Mouse (Mus musculus) stomach, embryonic 14.5 days (tissue): ENCODE measurements around the gene Taco1. TPM values are rescaled to one million over a fixed set of nuclear protein-coding genes. Genes with fewer than 3 reads are reported as not detected.
A peak's percentile ranks its signal among the peaks of the same experiment; 100 is the strongest.

ENCODE experiments used
- ATAC-seq: fragments of 200-750 bp; cut with Nextera tagmentation; 2 replicates; pipeline ENCODE4 v1.8.0; 2017; ENCODE audit warnings: low read depth, moderate TSS enrichment; ENCODE audit not compliant: insufficient number of reproducible peaks, insufficient read depth, low FRiP score
- H3K27ac ChIP-seq: fragments of 300-500 bp; sonication (generic); 2 replicates; pipeline ENCODE4 v1.5.1; 2014; ENCODE audit warnings: mild to moderate bottlenecking, low read length, moderate library complexity, mixed read lengths
- H3K27me3 ChIP-seq: fragments of 300-500 bp; sonication (generic); 2 replicates; pipeline ENCODE4 v1.6.1; 2014; ENCODE audit warnings: low read length, control low read depth, mixed read lengths; ENCODE audit not compliant: control insufficient read depth, insufficient read depth
- H3K36me3 ChIP-seq: fragments of 300-500 bp; sonication (generic); 2 replicates; pipeline ENCODE4 v1.6.1; 2014; ENCODE audit warnings: mild to moderate bottlenecking, control low read depth, low read length, moderate library complexity, mixed read lengths; ENCODE audit not compliant: control insufficient read depth, insufficient read depth
- H3K4me1 ChIP-seq: fragments of 300-500 bp; sonication (generic); 2 replicates; pipeline ENCODE4 v1.6.1; 2014; ENCODE audit warnings: low read length, control low read depth, mixed read lengths; ENCODE audit not compliant: control insufficient read depth, insufficient read depth
- H3K4me2 ChIP-seq: fragments of 300-500 bp; sonication (generic); replicated peaks from 2 replicates; pipeline ENCODE4 v1.6.1; 2014; ENCODE audit warnings: low read depth, low read length, control low read depth
- H3K4me3 ChIP-seq: fragments of 300-500 bp; sonication (generic); 2 replicates; pipeline ENCODE4 v1.5.1; 2014; ENCODE audit warnings: low read depth, low read length, control low read depth
- H3K9ac ChIP-seq: fragments of 300-500 bp; sonication (generic); replicated peaks from 2 replicates; pipeline ENCODE4 v1.6.1; 2014; ENCODE audit warnings: low read depth, mild to moderate bottlenecking, control low read depth, low read length, moderate library complexity, mixed read lengths
- H3K9me3 ChIP-seq: fragments of 300-500 bp; sonication (generic); 2 replicates; pipeline ENCODE4 v1.6.1; 2016; ENCODE audit warnings: low read depth, low read length, control low read depth; ENCODE audit not compliant: control insufficient read depth
- WGBS: fragments of 180-500 bp; shearing (Covaris S2); extraction: QIAGEN DNeasy Blood & Tissue Kit; methylation state at CpG from one replicate; pipeline ENCODE4 v1.1.7; 2014; 5-methylcytosine and 5-hydroxymethylcytosine counted together
- polyA plus RNA-seq: library from polyadenylated mRNA; unstranded; fragments of >200 nt; fragmentation: Nextera tagmentation; extraction: Ambion mirVana; gene quantifications from 2 replicates; pipeline ENCODE4 v1.2.1, GENCODE M21; 2014

The Taco1 gene
- polyA plus RNA-seq, 1 experiment from 2014 or later, result 11.1 TPM

- Histone ChIP-seq H3K9ac (no peak overlapping the region), H3K9me3 (no peaks in the 10 kb centered on the region)
- 84% methylated on average over 9 of the region's 9 CpGs for WGBS
Measured at GRCm38 (mm10) chr11:106034986-106035385, 30.9 kb upstream of the Taco1 start.

GRCm38 (mm10) chr11:106036548-106037417, 29.1 kb upstream of the Taco1 start, which contains the start of gene Dcaf7:
Dcaf7 (plus strand) TSS chr11:106036872.
- H3K9me3 ChIP-seq, result no peaks in the 10 kb centered on the region
- peaks cover 11% of the 10 kb centered on the region; the same call in 1 of the 2 replicates for H3K4me1 ChIP-seq
- H3K4me3 ChIP-seq, result peak within 1 kb of the TSS; percentile 89
- H3K36me3 ChIP-seq, result no peaks in the 10 kb centered on the region
- H3K27me3 ChIP-seq, result no peaks in the 10 kb centered on the region
- H3K4me2 ChIP-seq, result peak within 1 kb of the TSS; percentile 81
- ATAC-seq, result peak; percentile 99
- WGBS, result under 1% methylated on average over 66 of the region's 66 CpGs
- peak within 1 kb of the TSS; percentile 88 for H3K27ac ChIP-seq
- peak within 1 kb of the TSS; percentile 79 for H3K9ac ChIP-seq

More at GRCm38 (mm10) chr11:106034986-106035385, 30.9 kb upstream of the Taco1 start:
- H3K27me3 ChIP-seq, result no peaks in the 10 kb centered on the region
- no peak for ATAC-seq
- no peak overlapping the region for H3K4me3 ChIP-seq
- no peak overlapping the region for H3K27ac ChIP-seq
- peaks cover 11% of the 10 kb centered on the region; the same call in 1 of the 2 replicates for H3K4me1 ChIP-seq
- H3K4me2 ChIP-seq, result no peak overlapping the region
- H3K36me3 ChIP-seq, result no peaks in the 10 kb centered on the region

- WGBS, result 0% methylated on average over 13 of the region's 13 CpGs
- H3K4me1 ChIP-seq, result peaks cover 11% of the 10 kb centered on the region; the same call in 1 of the 2 replicates
- ATAC-seq, result peak; percentile 8; the same call in 1 of the 2 replicates
- H3K9me3 ChIP-seq, result no peaks in the 10 kb centered on the region
- peak overlapping the region; percentile 88 for H3K27ac ChIP-seq
- no peaks in the 10 kb centered on the region for H3K36me3 ChIP-seq
- H3K27me3 ChIP-seq, result no peaks in the 10 kb centered on the region
- H3K4me3 ChIP-seq, result peak overlapping the region; percentile 89
- peak overlapping the region; percentile 81 for H3K4me2 ChIP-seq
- H3K9ac ChIP-seq, result peak overlapping the region; percentile 79
Measured at GRCm38 (mm10) chr11:106037418-106037751, 28.5 kb upstream of the Taco1 start.

- Histone ChIP-seq H3K4me2 (no peak overlapping the region), H3K36me3 (peaks cover 20% of the 10 kb centered on the region), H3K4me3 (no peak overlapping the region), H3K27me3 (no peaks in the 10 kb centered on the region), H3K4me1 (no peaks in the 10 kb centered on the region), H3K9me3 (no peaks in the 10 kb centered on the region), H3K9ac (no peak overlapping the region), H3K27ac (no peak overlapping the region)
- ATAC-seq, result no peak
Measured at GRCm38 (mm10) chr11:106044349-106044748, 21.5 kb upstream of the Taco1 start.

GRCm38 (mm10) chr11:106045256-106045655, 20.6 kb upstream of the Taco1 start:
- Histone ChIP-seq H3K4me1 (no peaks in the 10 kb centered on the region), H3K9ac (no peak overlapping the region), H3K4me3 (no peak overlapping the region), H3K36me3 (peaks cover 27% of the 10 kb centered on the region), H3K27ac (no peak overlapping the region), H3K27me3 (no peaks in the 10 kb centered on the region), H3K9me3 (no peaks in the 10 kb centered on the region), H3K4me2 (no peak overlapping the region)
- WGBS, result 85% methylated on average over 1 of the region's 1 CpGs
- ATAC-seq, result no peak

- Histone ChIP-seq H3K4me2 (no peak overlapping the region), H3K9ac (no peak overlapping the region), H3K4me1 (no peaks in the 10 kb centered on the region), H3K9me3 (no peaks in the 10 kb centered on the region), H3K36me3 (peaks cover 29% of the 10 kb centered on the region), H3K27me3 (no peaks in the 10 kb centered on the region), H3K27ac (no peak overlapping the region), H3K4me3 (no peak overlapping the region)
- WGBS, result 97% methylated on average over 3 of the region's 3 CpGs
- ATAC-seq, result no peak
Measured at GRCm38 (mm10) chr11:106045780-106046179, 20.1 kb upstream of the Taco1 start.

GRCm38 (mm10) chr11:106046584-106046983, 19.3 kb upstream of the Taco1 start:
- ATAC-seq, result no peak
- Histone ChIP-seq H3K4me2 (no peak overlapping the region), H3K36me3 (peaks cover 37% of the 10 kb centered on the region), H3K27me3 (no peaks in the 10 kb centered on the region), H3K4me1 (no peaks in the 10 kb centered on the region), H3K9ac (no peak overlapping the region), H3K9me3 (no peaks in the 10 kb centered on the region), H3K4me3 (no peak overlapping the region), H3K27ac (no peak overlapping the region)
- 84% methylated on average over 9 of the region's 9 CpGs for WGBS

GRCm38 (mm10) chr11:106053921-106054320, 11.9 kb upstream of the Taco1 start:
- Histone ChIP-seq H3K4me1 (no peaks in the 10 kb centered on the region), H3K9ac (no peak overlapping the region), H3K4me3 (no peak overlapping the region), H3K36me3 (peaks cover 83% of the 10 kb centered on the region), H3K27me3 (no peaks in the 10 kb centered on the region), H3K9me3 (no peaks in the 10 kb centered on the region), H3K4me2 (no peak overlapping the region), H3K27ac (no peak overlapping the region)
- 83% methylated on average over 2 of the region's 2 CpGs for WGBS
- ATAC-seq, result no peak
